Mouse (Mus musculus) intestine, embryonic 14.5 days (tissue): ENCODE data around the gene Slc36a1. TPM values are rescaled to one million over a fixed set of nuclear protein-coding genes. Genes with fewer than 3 reads are reported as not detected.

Source experiments
- ATAC-seq: fragments of 200-750 bp; cut with Nextera tagmentation; replicated peaks from 2 replicates; pipeline ENCODE4 v1.8.0; 2017; ENCODE audit warnings: low read depth, moderate number of reproducible peaks, moderate TSS enrichment, moderate library complexity; ENCODE audit not compliant: low FRiP score, low TSS enrichment
- DNase-seq: peaks from one replicate; pipeline ENCODE4 v3.0.0-alpha.2; 2018; ENCODE audit warnings: low spot score
- H3K27ac ChIP-seq: fragments of 300-500 bp; sonication (generic); 2 replicates; pipeline ENCODE4 v1.5.1; 2014; ENCODE audit warnings: low read depth, mild to moderate bottlenecking, control low read depth
- H3K27me3 ChIP-seq: fragments of 300-500 bp; sonication (generic); replicated peaks from 2 replicates; pipeline ENCODE4 v1.6.1; 2014; ENCODE audit warnings: low read length, control low read depth; ENCODE audit not compliant: control insufficient read depth, insufficient read depth
- H3K36me3 ChIP-seq: fragments of 300-500 bp; sonication (generic); 2 replicates; pipeline ENCODE4 v1.6.1; 2014; ENCODE audit warnings: low read length, control low read depth; ENCODE audit not compliant: control insufficient read depth, insufficient read depth
- H3K4me1 ChIP-seq: fragments of 300-500 bp; sonication (generic); replicated peaks from 2 replicates; pipeline ENCODE4 v1.6.1; 2014; ENCODE audit warnings: low read length, control low read depth, mixed read lengths; ENCODE audit not compliant: control insufficient read depth, insufficient read depth
- H3K4me2 ChIP-seq: fragments of 300-500 bp; sonication (generic); 2 replicates; pipeline ENCODE4 v1.6.1; 2014; ENCODE audit warnings: low read length
- H3K4me3 ChIP-seq: fragments of 300-500 bp; sonication (generic); 2 replicates; pipeline ENCODE4 v1.5.1; 2014; ENCODE audit warnings: low read depth, low read length, control low read depth, mixed read lengths
- H3K9ac ChIP-seq: fragments of 300-500 bp; sonication (generic); 2 replicates; pipeline ENCODE4 v1.6.1; 2014; ENCODE audit warnings: mild to moderate bottlenecking, low read length
- H3K9me3 ChIP-seq: fragments of 300-500 bp; sonication (generic); 2 replicates; pipeline ENCODE4 v1.6.1; 2016; ENCODE audit warnings: low read length, control low read depth; ENCODE audit not compliant: control insufficient read depth
- WGBS: fragments of 180-500 bp; shearing (Covaris S2); extraction: QIAGEN DNeasy Blood & Tissue Kit; methylation state at CpG from one replicate; pipeline ENCODE4 v1.1.7; 2014; 5-methylcytosine and 5-hydroxymethylcytosine counted together
- polyA plus RNA-seq: library from polyadenylated mRNA; unstranded; fragments of >200 nt; fragmentation: Nextera tagmentation; extraction: Ambion mirVana; gene quantifications from 2 replicates; pipeline ENCODE4 v1.2.1, GENCODE M21; 2014

The Slc36a1 gene
- polyA plus RNA-seq, 1 experiment from 2014 or later = 2.9 TPM

GRCm38 (mm10) chr11:55265647-55266046 is 61.5 kb downstream of the Slc36a1 start:
- Histone ChIP-seq H3K4me3 (no peak overlapping the region), H3K36me3 (no peaks in the 10 kb centered on the region), H3K9ac (no peak overlapping the region), H3K4me2 (no peak overlapping the region), H3K4me1 (no peaks in the 10 kb centered on the region), H3K27ac (no peak overlapping the region), H3K9me3 (no peaks in the 10 kb centered on the region), H3K27me3 (no peaks in the 10 kb centered on the region)
- WGBS = 48% methylated on average over 2 of the region's 2 CpGs
- ATAC-seq (no peak), DNase-seq (no peak)

GRCm38 (mm10) chr11:55268580-55268979 is 64.4 kb downstream of the Slc36a1 start:
- H3K27me3 ChIP-seq = no peaks in the 10 kb centered on the region
- H3K36me3 ChIP-seq = no peaks in the 10 kb centered on the region
- no peaks in the 10 kb centered on the region for H3K9me3 ChIP-seq
- H3K9ac ChIP-seq = no peak overlapping the region
- no peaks in the 10 kb centered on the region for H3K4me1 ChIP-seq
- no peak overlapping the region for H3K27ac ChIP-seq
- ATAC-seq = no peak
- H3K4me3 ChIP-seq = no peak overlapping the region
- H3K4me2 ChIP-seq = no peak overlapping the region
- 88% methylated on average over 6 of the region's 6 CpGs for WGBS
- DNase-seq = no peak

GRCm38 (mm10) chr11:55274756-55275155 is 70.6 kb downstream of the Slc36a1 start:
- Histone ChIP-seq H3K9ac (no peak overlapping the region), H3K4me2 (no peak overlapping the region), H3K27ac (no peak overlapping the region), H3K36me3 (no peaks in the 10 kb centered on the region), H3K4me3 (no peak overlapping the region), H3K4me1 (no peaks in the 10 kb centered on the region), H3K9me3 (no peaks in the 10 kb centered on the region), H3K27me3 (no peaks in the 10 kb centered on the region)
- ATAC-seq (no peak), DNase-seq (no peak)
- 83% methylated on average over 6 of the region's 6 CpGs for WGBS

Other genes with a start within 250 kb of the Slc36a1 start
- 20.5 and 20.9 TPM in 2 replicates for gene Tnip1, start 241.4 kb upstream of the Slc36a1 start, polyA plus RNA-seq
- gene Anxa6, start 170.9 kb upstream of the Slc36a1 start, polyA plus RNA-seq = 327 and 365 TPM in 2 replicates
- gene Ccdc69, start 126.2 kb upstream of the Slc36a1 start, polyA plus RNA-seq = 3.0 and 3.1 TPM in 2 replicates
- 23.1 and 24.9 TPM in 2 replicates for gene Gm2a, start 106.2 kb upstream of the Slc36a1 start, polyA plus RNA-seq
- not detected in 2 replicates for gene Slc36a3, start 52.6 kb upstream of the Slc36a1 start, polyA plus RNA-seq
- gene Slc36a2, start 19.3 kb upstream of the Slc36a1 start, polyA plus RNA-seq = 0.09 TPM in 2 replicates
- 0.07 TPM in 2 replicates for gene Fat2, start 132.2 kb downstream of the Slc36a1 start, polyA plus RNA-seq
- gene Sparc, start 218.8 kb downstream of the Slc36a1 start, polyA plus RNA-seq = 1,391 and 1,474 TPM in 2 replicates